Mouse (Mus musculus) left cerebral cortex, adult 18-20 months (tissue): ENCODE results near the gene Uqcrc2. TPM values are rescaled to one million over a fixed set of nuclear protein-coding genes. Genes with fewer than 3 reads are reported as not detected.

ENCODE experiments used
- DNase-seq, 2 experiments: peaks; one replicate each; pipeline ENCODE4 v3.0.0; 2021 to 2022; ENCODE audit warnings: low spot score in 2 of 2, mixed read lengths in 1 of 2
- total RNA-seq, 2 experiments: library from RNA; stranded (reverse); gene quantifications; 2 replicates each; pipeline ENCODE4 v1.2.3; 2021

Gene Uqcrc2
- total RNA-seq, 2 experiments from 2014 or later = 243 to 247 TPM

GRCm38 (mm10) chr7:120684731-120685161 is 49.8 kb downstream of the Uqcrc2 start:
- DNase-seq = no peak

GRCm38 (mm10) chr7:120685227-120685626 is 50.3 kb downstream of the Uqcrc2 start:
- no peak for DNase-seq

GRCm38 (mm10) chr7:120690634-120691033 is 55.7 kb downstream of the Uqcrc2 start:
- no peak for DNase-seq

GRCm38 (mm10) chr7:120693831-120694375 is 58.9 kb downstream of the Uqcrc2 start:
- DNase-seq = no peak

- no peak for DNase-seq
These were observed 60.2 kb downstream of the Uqcrc2 start for GRCm38 (mm10) chr7:120695196-120695595.

GRCm38 (mm10) chr7:120695641-120696040 is 60.7 kb downstream of the Uqcrc2 start:
- DNase-seq = no peak

GRCm38 (mm10) chr7:120696331-120696730 is 61.4 kb downstream of the Uqcrc2 start:
- DNase-seq = no peak

- DNase-seq = no peak
These were observed 64.6 kb downstream of the Uqcrc2 start for GRCm38 (mm10) chr7:120699586-120699985.

- no peak for DNase-seq
These were observed 68.9 kb downstream of the Uqcrc2 start for GRCm38 (mm10) chr7:120703888-120704287.

Other genes starting within 250 kb of the Uqcrc2 start
- gene Abca16, start 225.5 kb upstream of the Uqcrc2 start, total RNA-seq = not detected
- not detected for gene Pdzd9, start 35.2 kb downstream of the Uqcrc2 start, total RNA-seq
- 10 to 100 TPM; 72.0 to 76.6 TPM for gene Mosmo, start 42.4 kb downstream of the Uqcrc2 start, total RNA-seq
- 10 to 100 TPM; 12.3 to 14.1 TPM for gene Vwa3a, start 104.1 kb downstream of the Uqcrc2 start, total RNA-seq
- gene Gm5737, start 177.2 kb downstream of the Uqcrc2 start, total RNA-seq = not detected
- gene Eef2k, start 207.7 kb downstream of the Uqcrc2 start, total RNA-seq = 10 to 100 TPM; 29.2 to 30.4 TPM